Mouse (Mus musculus) gastrocnemius, postnatal 10 days (tissue): ENCODE results near the gene Kpna1. TPM values are rescaled to one million over a fixed set of nuclear protein-coding genes. Genes with fewer than 3 reads are reported as not detected.
"Not testable (repeated sequence)": the region's sequence is repeated elsewhere in the genome, so short reads cannot be mapped to it uniquely, and the experiment has no call there.

Experiments
- DNase-seq: peaks from one replicate; pipeline ENCODE4 v3.0.0; 2021; ENCODE audit warnings: mixed read lengths
- long read RNA-seq, 2 experiments: library from polyadenylated mRNA; stranded (forward); transcript quantifications; one replicate each; pipeline ENCODE4 v2.0.0; 2021
- total RNA-seq, 2 experiments: library from RNA; stranded (reverse); gene quantifications; 2 replicates each; pipeline ENCODE4 v1.2.3; 2021

Kpna1 gene
- total RNA-seq = 10 to 100 TPM; 91.4 to 93.6 TPM
- long read RNA-seq, experiment 1, full-length matches to known transcripts = 104 of 120 reads
- long read RNA-seq, experiment 1, partial matches to known transcripts = 6 of 120 reads
- long read RNA-seq, experiment 1, other reads (novel, unspliced or antisense) = 10 of 120 reads
- long read RNA-seq, experiment 2, full-length matches to known transcripts = 111 of 124 reads
- long read RNA-seq, experiment 2, partial matches to known transcripts = 4 of 124 reads
- long read RNA-seq, experiment 2, other reads (novel, unspliced or antisense) = 9 of 124 reads

DNA sequence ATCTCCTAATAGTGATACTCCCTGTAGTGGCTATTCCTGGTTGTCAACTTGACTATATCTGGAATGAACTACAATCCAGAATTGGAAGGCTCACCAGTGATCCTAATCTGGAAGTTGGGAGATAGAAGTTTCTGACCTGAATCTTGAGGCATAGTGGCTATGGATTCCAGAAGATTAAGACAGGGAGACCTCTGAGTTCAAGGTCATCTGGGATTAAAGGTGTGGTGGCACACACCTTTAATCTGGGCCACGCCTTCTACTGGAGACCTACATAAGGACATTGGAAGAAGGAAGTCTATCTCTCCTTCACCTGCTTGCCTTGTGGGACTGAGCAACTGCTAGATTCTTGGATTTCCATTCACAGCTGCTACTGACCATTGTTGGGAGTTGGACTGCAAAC lies at the start of gene Kpna1:
Gene Kpna1 (plus strand): TSS at position 301 of the 400 bp plus-strand sequence.
- DNase-seq = not testable (repeated sequence)

DNA sequence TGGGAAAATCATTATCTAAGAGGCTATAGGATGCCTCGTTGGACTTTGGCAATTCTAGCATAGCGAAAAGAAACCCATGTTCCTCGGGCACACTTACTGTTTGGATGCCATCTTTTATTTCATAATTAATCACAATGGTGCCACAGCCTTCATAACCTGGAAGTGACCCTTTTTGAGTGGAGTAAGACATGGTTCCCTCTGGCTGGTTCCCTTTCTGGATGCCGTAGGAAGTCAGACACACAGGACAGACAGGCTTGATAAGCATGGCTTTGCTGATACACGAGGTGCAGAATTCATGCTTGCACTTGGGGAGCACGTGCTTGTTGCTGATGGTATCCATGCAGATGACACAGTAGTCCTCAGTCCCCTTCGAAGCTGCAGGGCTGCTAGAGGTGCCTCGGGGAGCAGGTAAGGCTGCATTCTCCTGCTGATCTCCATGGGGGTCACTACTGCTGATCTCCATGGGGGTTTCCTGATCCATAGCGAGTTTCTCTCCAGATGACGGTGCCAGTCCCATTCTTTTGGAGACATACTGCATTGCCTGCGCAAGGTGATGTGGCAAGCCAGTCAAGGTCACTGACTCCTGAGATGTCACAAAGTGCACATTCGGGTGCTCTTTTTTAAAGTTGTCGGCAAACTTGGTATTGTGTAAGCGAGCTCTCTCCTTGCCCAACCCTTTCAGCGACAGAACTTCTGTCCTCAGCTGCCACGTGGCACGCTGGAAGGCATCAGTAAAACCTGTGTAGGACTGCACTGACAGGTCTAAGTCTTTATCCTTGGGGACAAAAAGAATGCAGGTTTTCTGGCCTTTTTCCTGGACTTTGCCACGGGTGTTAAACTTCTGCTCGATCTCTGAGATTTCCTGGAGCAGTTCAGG lies 46.1 kb upstream of the Kpna1 start:
- no peak for DNase-seq

DNA sequence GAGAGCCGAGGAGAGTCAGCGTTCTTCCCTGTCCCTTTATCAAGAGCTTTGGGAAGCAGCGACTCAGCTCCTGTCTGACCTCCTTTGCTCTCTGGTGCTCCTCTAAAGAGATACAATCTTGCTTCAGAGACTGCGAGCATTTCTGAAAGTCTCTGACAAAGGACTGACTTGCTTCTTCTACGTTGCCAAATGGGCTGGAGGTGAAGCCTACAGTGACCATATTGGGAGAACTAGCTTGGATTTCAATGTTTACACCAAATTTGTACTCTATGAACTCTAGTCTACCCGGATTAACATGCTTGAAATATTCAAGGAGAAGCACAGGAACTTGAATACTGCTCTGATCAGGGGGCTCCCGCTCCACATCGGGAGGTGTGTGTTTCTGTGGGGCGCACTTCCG lies 45.4 kb upstream of the Kpna1 start:
- DNase-seq = no peak

DNA sequence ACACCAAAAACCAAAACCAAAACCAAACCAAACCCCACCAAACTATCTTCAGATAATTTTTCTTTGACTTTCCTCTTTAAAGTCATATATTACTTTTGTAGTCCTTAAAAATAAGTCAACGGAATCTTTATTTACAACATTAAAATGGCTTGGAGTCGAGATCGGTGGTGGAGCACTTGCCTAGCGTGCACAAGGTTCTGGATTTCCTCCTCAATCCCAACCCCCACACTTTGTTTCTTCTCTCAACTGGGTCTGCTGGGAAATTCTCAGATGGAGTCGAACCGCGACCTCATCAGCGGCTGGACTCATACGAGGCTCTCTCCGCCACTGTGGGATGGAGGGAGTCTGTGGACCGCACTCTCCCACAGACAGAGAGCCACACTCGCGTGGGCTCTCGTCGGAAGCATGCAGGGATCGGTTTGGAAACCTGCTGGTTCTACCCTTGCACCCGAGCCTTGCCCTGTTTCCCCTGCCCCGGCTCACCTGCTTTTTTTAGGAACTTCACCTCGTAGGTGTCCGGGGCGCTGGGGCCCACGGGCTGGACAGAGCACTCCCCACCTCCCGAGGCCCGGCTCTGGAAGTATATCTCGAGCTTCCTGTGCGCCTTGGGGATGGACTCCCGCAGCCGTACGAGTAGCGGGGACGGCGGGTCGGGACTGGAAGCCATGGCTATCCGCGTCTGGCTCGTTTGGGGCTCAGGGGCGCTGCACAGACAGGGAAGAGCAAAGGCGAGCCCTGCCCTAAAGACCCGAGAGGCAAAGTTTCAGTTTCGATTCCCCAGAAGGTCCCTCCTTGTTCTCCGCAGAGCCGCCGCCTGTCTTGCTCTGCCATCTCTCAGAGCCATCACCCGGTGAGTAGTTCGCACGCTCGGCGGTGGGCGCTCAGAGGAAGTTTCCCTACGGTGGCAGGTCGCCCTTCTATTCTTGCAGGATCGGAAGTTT lies 40.1 kb upstream of the Kpna1 start, which contains the start of the genes Parp9 and Dtx3l:
Gene Parp9 (plus strand): TSS at position 260 of the 941 bp plus-strand sequence.
Gene Dtx3l (minus strand): TSS at position 941 of the 941 bp plus-strand sequence.
- peak; percentile 46 for DNase-seq

DNA sequence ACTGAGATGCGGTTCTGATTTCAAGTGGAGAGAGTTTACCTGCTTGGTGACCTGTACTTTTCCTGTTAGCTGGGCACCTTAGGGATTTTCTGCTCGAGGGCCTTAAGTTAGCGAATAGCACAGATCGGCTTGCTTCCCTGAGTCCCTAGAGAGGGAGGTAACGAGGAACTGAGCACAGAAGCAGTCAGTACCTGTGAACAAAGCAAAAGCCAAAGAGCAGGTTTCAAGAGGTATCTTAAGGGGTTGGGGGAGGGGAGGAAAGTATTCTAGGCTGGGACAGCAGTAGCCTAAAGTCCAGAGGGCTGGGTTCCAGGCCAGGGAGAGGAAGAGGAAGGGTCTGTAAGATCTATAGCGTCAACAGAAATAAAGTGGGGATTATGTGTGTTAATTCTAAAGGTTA lies 39.3 kb upstream of the Kpna1 start:
- no peak for DNase-seq

DNA sequence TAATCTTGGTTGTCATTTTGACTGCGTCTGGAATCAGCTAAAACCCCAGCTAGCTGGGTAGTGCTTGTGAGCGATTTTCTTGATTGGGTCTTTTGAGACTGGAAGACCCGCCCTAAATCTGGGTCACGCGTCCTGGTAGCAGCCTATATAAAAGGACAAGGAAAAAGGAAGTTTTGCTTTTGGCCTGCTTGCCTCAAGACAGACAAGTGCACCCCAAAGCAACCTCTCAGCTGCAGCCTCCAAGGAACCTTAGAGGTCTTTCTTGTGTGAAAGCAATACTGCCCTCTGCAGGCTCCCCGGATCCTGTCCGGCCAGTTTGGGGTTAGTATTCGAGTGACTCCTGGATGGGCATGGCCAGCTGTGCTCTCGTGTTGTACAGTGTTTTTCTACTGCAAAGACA lies 38.9 kb upstream of the Kpna1 start:
- DNase-seq = peak; percentile 85

DNA sequence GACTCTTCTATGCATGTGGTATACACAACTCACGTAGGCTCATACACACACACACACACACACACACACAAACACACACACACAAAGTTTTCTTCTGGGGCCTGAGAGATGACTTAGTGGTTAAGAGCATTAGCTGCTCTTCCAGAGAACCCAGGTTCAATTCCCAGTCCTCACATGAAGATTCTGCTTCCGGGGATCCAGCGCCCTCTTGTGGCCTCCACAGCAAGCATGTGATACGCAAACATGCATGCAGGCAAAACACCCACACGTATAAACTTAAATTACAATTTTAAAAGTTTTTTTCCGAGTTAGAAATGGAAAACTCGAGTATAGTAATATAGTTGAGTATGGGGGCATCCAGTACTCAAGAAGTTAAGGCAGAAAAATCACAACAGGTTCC lies 37.2 kb upstream of the Kpna1 start:
- DNase-seq = no peak

DNA sequence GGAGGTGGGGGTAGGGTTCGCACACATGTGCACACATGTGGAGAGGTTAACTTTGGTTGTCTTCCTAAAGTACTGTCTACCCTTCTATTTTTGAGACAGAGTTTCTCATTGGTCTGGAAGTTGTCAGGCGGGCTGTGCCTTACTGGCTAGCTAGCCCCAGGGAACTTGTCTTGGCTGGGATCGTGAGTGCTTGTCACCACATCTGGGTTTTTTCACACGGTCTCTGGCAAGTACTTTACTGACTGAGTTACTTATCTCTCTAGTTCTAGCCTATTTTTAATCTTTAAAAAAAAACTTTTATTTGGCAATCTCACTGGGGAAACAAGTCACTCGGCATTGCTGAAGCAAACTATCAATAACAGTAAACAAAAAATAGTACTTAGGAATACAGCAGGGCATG lies 29.3 kb upstream of the Kpna1 start:
- no peak for DNase-seq

DNA sequence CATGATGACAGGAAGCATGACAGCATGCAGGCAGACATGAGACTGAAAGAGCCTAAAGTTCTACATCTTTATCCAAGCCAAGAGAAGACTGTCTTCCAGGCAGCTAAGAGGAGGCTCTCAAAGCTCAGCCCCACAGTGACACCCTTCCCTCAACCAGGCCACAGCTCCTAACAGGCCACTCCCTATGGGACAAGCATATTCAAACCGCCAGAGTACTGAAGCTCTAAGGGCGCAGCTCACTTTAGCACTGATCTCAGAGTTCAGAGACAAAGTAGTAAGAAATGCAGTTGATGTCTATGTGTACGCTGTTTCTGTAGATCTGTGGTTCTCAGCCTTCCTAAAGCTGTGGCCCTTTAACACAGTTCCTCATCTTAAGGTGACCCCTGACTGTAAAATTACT lies 27.3 kb upstream of the Kpna1 start:
- DNase-seq = no peak

DNA sequence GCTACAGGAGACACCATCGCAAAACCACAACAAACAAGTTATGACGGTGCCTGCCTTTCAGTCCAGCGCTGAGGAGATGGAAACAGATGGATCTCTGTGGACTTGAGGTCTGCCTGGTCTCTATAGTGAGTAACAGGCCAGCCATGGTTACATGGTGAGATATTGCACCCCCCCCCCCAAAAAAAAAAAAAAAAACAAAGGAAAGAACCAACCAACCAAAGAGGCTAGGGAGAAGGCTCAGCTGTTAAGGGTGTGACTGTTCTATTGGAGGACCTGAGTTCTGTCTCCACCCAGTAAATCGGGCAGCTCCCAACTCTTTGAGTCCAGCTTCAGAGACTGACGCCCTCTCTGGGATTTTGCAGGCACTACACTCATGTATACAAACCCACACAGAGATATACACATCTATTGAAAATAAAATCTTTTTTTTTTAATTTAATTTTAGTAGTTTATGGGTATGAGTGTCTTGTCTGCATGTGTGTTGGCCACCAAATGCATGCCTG lies 25.9 kb upstream of the Kpna1 start:
- DNase-seq = no peak

DNA sequence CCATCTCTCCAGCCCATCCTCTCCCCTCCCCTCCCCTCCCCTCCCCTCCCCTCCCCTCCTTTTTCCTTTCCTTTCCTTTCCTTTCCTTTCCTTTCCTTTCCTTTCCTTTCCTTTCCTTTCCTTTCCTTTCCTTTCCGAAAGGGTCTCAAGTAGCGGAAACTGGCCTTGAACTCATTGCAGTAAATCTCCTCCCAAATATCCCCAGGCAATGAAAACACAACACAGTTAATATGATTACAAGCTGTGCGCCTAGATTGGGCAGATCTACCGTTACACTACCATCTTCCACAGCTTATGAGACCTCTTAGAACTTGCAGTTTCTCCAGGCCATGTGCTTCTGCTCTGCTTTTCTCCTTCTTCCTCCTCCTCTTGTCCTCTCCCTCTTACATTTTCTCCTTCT lies 12.6 kb upstream of the Kpna1 start:
- DNase-seq = not testable (repeated sequence)

DNA sequence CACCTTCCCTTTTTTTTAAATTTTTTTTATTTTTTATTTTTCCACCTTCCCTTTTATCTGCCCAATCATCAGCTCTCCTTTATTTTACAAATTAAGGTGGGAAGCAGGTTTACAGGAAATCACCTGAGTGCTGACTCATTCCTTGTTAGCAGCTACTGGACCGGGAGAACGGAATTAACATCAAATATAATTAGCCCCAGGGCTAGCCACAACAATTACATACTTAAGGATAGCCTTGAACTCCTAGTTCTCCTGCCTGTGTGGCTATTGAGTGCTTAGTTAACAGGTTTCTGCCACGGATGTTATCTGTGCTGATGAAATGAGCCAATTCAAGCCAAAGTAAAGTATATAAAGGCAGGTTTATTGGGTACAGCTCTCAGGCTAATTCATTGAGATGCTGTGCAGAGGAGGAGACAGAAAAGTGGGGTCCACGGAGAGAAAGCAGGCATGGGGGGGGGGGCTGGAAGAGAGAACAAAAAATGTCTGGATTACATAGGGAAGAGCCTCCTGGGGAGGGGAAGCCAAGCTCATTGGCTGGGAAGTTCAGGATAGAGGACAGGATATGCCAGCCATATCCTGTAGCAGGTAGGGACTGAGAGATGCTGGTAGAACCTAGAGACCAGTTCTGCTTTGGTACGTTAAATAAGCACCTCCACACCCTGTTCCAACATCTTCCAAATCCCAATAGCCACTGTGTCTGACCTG lies 12.0 kb upstream of the Kpna1 start:
- DNase-seq = no peak

DNA sequence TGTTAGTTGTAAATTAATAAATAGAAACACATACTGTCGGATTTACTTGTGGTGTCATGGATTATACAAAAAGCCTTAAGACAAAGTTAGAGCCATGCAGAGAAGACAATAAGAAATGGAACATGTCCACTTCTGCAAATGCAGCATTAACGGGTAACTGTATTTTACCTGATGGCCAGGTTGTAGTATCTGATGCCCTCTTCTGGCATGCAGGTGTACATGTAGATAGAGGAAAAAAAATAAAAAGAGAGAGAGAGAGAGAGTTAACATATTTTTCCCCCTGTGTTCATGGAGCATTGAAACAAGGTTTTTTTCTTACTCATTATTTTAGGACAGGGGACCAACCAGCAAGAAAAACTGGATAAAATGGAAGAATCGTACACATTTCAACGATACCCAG lies 11.2 kb upstream of the Kpna1 start:
- no peak for DNase-seq

DNA sequence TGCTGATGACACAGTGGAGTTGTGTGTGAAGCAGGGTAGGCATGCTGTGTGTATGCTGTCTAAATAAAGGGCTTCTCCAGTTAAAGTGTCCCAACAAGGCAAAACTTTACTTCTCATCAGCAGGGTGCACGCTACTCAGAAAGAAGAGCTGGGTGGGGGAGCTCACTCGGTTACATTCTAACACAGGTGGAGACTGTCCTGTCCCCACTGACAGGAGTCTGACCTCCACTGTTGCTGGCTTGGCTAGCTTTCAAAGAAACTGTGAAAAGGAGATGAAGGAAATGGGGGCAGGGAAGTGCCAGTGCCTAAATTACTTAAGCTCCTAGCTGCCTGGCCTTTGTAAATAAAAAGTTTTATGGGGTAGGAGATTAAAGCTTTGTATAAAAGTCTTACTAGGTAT lies 10.4 kb upstream of the Kpna1 start:
- DNase-seq = no peak

DNA sequence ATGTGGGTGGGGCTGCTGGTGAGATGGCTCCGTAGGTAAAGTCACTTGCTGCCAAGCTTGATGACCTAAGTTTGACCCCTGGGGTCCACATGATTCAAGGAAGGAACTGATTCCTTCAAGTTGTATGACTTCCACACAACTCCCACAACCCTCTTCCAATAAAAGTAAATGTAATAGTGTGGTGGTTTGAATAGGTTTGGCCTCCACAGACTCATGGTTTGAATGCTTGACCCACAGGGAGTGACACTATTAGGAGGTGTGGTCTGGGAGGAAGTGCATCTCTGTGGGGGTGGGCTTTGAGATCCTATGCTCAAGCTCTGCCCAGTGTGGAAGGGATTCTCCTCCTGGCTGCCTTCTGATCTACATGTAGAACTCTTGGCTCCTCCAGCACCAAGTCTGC lies 4.5 kb upstream of the Kpna1 start:
- DNase-seq = no peak

DNA sequence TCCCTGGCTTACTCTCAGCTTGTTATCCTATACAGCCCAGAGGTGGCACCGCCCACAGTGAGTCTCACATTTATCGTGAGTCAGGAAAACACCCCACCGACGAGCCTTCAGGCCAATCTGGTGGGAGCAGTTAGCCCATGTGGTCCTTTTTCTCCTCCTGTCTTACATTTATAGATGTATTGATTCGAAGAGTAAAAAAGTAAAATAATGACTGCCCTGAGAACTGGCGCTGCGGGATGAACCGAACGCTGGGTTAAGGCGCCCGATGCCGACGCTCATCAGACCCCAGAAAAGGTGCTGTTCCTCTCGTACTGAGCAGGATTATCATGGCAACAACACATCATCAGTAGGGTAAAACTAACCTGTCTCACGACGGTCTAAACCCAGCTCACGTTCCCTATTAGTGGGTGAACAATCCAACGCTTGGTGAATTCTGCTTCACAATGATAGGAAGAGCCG lies 2.8 kb downstream of the Kpna1 start:
- DNase-seq = peak; percentile 100

DNA sequence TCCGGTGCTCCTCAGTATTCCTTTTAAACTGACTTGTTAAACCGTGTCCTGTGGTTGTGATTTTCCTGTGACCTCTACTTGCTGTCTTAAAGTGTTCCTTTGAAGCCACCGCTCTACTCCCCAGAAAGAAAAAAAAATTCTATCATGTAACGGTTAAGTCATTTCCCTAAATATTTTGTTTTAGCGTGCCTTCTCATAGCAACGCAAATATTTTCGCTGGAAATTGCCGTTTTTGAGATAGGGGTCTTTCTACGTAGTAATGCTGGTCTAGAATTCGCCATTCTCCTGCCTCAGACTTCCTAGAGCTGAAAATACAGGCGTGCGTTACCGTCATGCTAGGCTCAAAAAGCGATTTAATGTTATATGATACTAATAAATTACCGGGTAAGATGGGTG lies 4.0 kb downstream of the Kpna1 start:
- no peak for DNase-seq

DNA sequence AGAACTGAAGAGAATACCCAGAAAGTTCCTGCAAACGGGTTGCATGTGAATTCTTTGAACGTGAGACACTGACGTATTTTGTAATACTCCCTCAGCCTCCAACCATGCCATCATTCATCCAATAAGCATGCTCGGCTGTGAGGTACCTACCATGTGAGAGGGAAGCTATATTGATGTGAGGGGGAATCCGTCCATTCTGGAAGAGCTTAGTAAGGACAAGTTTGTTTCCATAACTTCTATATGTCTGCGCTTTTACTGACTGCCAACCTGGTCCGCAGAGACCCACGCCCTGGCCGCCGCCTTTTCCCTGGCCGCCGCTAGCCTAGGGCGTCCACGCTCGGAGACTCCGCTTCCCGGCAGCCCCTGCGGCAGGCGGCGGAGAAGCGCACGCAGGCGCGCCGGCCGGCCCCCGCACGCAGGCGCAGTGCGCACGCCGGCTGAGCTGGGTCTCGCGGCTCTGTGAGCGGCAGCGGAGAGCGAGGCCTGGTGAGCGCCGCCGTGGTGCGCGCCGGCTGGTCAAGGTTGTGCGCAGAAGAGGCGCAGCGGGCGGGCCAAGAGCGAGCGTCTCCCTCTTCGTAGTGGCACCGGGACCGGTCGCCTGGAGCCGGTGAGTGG lies 4.5 kb downstream of the Kpna1 start:
- DNase-seq = peak; percentile 92

DNA sequence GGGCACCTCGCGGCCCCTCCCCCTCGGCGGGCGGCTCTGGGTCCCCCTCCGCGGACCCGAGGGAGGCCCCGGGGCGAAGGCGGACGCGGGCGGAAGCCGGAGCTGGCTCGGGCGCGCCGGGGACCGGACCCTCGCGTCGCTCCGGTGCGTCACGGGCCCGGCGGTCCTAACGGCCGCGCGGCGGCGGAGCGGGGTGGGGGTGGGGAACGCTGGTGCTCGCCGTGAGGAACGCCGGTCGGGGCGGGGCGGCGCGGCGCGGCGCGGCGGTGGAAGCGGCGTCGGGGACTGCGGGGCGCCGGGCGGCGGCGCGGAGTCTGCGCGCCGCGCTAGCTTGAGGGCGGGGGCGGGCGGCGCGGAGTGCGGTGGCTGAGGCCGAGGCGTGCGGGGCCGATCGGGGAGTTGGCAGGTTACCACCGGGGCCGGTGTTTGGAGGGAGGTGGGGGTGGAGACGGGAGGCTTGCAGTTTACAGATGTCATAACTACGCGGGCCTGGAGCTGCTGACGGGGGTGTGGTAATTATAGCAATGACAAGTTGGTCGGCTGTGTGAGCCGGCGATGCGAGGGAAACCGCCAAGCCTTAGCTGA lies 5.1 kb downstream of the Kpna1 start:
- peak; percentile 69 for DNase-seq

DNA sequence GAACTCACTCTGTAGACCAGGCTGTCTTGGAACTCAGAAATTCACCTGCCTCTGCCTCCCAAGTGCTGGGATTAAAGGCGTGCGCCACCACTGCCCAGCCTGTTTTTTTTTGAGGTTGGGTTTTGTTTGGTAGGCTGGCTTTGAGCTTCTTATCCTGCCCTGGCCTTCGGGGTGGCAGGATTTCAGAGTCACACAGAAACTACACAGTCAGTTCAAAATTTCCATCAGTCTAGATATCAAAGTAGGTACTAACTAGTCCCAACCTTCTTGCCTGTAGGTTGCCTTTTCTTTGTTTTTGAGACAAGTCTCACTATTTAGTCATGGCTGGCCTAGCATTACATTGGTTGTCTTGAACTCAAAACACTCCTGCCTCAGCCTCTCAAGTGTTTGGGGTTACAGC lies 5.9 kb downstream of the Kpna1 start:
- DNase-seq = no peak

DNA sequence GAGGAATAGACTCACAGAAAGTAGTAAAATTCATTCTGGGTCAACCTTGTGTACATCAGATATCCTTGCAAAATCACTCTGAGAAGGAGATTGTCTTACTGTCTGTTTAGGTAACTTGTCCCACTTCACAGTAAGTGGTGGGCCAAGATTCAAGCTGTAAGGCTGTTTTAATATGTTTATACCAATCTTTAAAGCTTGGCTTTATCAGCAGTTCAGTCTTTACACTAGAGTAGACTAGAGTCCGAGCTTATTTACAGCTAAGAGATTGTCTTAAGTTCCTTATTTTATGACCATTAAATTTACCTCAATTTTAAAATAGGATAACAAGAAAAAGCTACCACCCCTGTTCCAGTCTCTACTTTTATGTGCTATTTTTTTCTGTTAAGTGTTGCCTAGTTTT lies 9.4 kb downstream of the Kpna1 start:
- no peak for DNase-seq
